Mouse (Mus musculus) olfactory bulb, adult 2 months (tissue): ENCODE measurements around the gene Fam57a. TPM values are rescaled to one million over a fixed set of nuclear protein-coding genes. Genes with fewer than 3 reads are reported as not detected.

Experiments used
- H3K27ac ChIP-seq: fragments of 200-500 bp; 2 replicates; pipeline ENCODE4 v1.5.1; 2012; ENCODE audit warnings: low read depth, low read length; ENCODE audit not compliant: insufficient read depth
- H3K4me1 ChIP-seq: fragments of 200-500 bp; 2 replicates; pipeline ENCODE4 v1.6.1; 2012; ENCODE audit warnings: low read length; ENCODE audit not compliant: control insufficient read depth, insufficient read depth
- H3K4me3 ChIP-seq: fragments of 200-500 bp; 2 replicates; pipeline ENCODE4 v1.5.1; 2012; ENCODE audit warnings: mild to moderate bottlenecking, low read depth, low read length, moderate library complexity; ENCODE audit not compliant: insufficient read depth
- CTCF ChIP-seq: fragments of 200-500 bp; IDR thresholded peaks from 2 replicates; pipeline ENCODE4 v1.5.1; 2012; ENCODE audit warnings: low read depth, mild to moderate bottlenecking, low read length, moderate library complexity; ENCODE audit not compliant: insufficient read depth
- POLR2A ChIP-seq: fragments of 200-500 bp; IDR thresholded peaks from 2 replicates; pipeline ENCODE4 v1.6.1; 2012; ENCODE audit warnings: mild to moderate bottlenecking, low read depth, low read length, moderate library complexity; ENCODE audit not compliant: insufficient read depth
- WGBS: fragments of 180-500 bp; shearing (Covaris S2); methylation state at CpG from one replicate; pipeline ENCODE4 v1.1.7; 2018; 5-methylcytosine and 5-hydroxymethylcytosine counted together
- polyA plus RNA-seq: library from polyadenylated mRNA; stranded (reverse); fragments of >200 nt; gene quantifications from 2 replicates; pipeline ENCODE4 v1.2.4, GENCODE M21; 2012; ENCODE audit warnings: low replicate concordance; ENCODE audit not compliant: missing spikeins, insufficient read depth, insufficient read length

Gene Fam57a
- polyA plus RNA-seq, 1 experiment = not detected

DNA sequence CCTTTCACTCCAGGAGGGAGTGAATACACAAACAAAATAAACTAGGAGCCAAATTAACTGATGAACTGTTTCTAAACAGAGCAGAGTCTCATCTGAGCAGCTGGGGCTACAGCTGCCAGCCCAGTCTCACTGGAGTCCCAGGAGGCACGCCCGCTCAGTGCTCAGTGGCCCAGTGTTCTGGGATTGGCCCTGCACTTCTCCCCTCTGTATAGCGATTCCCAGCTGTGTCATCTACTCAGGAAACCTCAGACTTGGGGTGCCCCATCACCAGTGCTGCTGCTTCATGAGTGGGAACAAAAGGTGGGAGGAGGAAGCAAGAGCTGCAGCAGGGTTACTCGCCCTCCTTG lies 74.4 kb downstream of the Fam57a start:
- Histone ChIP-seq H3K4me1 (peaks cover 31% of the 10 kb centered on the region), H3K4me3 (no peak overlapping the region), H3K27ac (no peak overlapping the region)
- WGBS = 47% methylated on average over 4 of the region's 4 CpGs
- TF ChIP-seq CTCF (no peak), POLR2A (no peak)

- no peak overlapping the region for H3K4me3 ChIP-seq
- peaks cover 38% of the 10 kb centered on the region for H3K4me1 ChIP-seq
- 38% methylated on average over 4 of the region's 4 CpGs for WGBS
- H3K27ac ChIP-seq = no peak overlapping the region
- TF ChIP-seq CTCF (no peak), POLR2A (no peak)
These were observed 76.0 kb downstream of the Fam57a start for GRCm38 (mm10) chr11:76255431-76256001.

- 74% methylated on average over 5 of the region's 5 CpGs for WGBS
- Histone ChIP-seq H3K4me1 (peaks cover 44% of the 10 kb centered on the region), H3K4me3 (no peak overlapping the region), H3K27ac (no peak overlapping the region)
- TF ChIP-seq POLR2A = no peak
- TF ChIP-seq CTCF = no peak
These were observed 76.7 kb downstream of the Fam57a start for GRCm38 (mm10) chr11:76256129-76256528.

GRCm38 (mm10) chr11:76257386-76257785 lies 77.9 kb downstream of the Fam57a start:
- no peak overlapping the region for H3K27ac ChIP-seq
- H3K4me3 ChIP-seq = no peak overlapping the region
- no peak for TF ChIP-seq CTCF
- no peak for TF ChIP-seq POLR2A
- H3K4me1 ChIP-seq = peaks cover 44% of the 10 kb centered on the region
- 75% methylated on average over 4 of the region's 4 CpGs for WGBS

- WGBS = 78% methylated on average over 6 of the region's 6 CpGs
- no peak for TF ChIP-seq POLR2A
- no peak for TF ChIP-seq CTCF
- H3K4me3 ChIP-seq = no peak overlapping the region
These were observed 79.0 kb downstream of the Fam57a start for GRCm38 (mm10) chr11:76258511-76258910.

DNA sequence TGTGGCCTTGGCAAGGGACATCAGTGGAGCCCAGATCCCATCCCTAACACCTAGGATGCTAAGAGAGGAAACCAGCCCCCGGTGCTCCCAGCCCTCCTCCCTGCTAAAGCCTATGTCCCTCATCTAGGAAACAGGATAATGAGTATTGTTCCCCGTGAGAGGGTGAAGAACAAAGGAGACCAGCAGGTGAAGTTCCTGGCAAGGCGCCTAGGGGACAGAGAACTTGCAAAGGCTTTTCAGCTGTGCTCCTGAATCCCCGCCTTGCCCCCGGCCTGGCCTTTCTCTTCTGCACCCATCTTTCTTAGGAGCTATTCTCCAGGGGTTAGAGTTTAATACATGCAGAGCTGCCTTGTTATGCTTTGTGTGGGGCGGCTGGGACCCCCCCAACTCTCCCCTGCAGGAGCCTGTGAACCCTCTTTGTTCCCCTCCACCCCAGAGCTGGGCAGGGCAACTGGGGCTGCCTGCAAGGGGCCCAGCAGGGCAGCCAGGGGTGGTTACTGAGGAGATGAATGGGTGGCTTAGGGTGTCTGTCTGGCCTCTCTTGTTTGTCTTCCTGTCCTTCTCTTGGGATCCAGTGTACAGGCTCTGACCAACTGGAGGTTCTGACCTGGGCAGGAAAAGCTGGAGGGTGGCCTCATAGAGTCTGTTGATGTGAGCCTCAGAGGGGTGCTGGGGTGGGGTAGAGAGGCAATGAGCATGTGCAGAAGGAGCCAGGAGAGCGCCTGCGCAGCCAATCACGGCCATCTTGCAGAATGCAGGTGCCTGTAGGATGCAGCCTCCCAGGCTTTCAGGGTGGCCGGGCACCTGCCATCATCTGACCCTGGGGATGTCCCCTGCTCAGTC lies 81.0 kb downstream of the Fam57a start:
- WGBS = 65% methylated on average over 10 of the region's 10 CpGs
- H3K4me1 ChIP-seq = peaks cover 39% of the 10 kb centered on the region
- no peak for TF ChIP-seq POLR2A
- TF ChIP-seq CTCF = no peak
- H3K4me3 ChIP-seq = no peak overlapping the region
- no peak overlapping the region for H3K27ac ChIP-seq

More at GRCm38 (mm10) chr11:76258511-76258910, 79.0 kb downstream of the Fam57a start:
- Histone ChIP-seq H3K4me1 (peaks cover 48% of the 10 kb centered on the region), H3K27ac (no peak overlapping the region)

DNA sequence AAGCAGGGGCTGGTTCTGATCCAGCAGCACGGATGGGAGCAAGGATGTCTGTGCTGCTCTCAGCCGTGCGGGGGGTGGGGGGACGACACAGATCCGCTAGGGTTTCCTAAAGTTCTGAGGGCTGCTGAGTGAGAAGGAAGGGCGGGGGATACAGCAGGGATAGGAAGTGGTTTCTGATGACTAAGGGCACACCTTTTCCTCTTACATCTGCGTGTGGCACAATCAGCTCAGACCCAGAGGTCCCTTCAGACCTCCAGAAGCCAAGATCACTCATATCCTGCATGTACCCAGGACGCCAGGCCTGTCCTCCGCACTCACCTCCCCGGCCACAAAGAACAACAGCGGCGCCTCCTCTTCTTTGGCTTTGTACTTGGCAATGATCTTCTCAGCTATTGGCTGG lies 81.8 kb downstream of the Fam57a start:
- H3K4me3 ChIP-seq = no peak overlapping the region
- TF ChIP-seq POLR2A (no peak), CTCF (no peak)
- H3K4me1 ChIP-seq = peaks cover 36% of the 10 kb centered on the region
- no peak overlapping the region for H3K27ac ChIP-seq
- 79% methylated on average over 12 of the region's 12 CpGs for WGBS

- H3K4me3 ChIP-seq = no peak overlapping the region
- no peak for TF ChIP-seq CTCF
- 38% methylated on average over 19 of the region's 19 CpGs for WGBS
- peaks cover 22% of the 10 kb centered on the region for H3K4me1 ChIP-seq
- H3K27ac ChIP-seq = no peak overlapping the region
These were observed 83.3 kb downstream of the Fam57a start for GRCm38 (mm10) chr11:76262611-76263351.

Other genes with a start within 250 kb of the Fam57a start
- gene Rph3al, start 241.2 kb upstream of the Fam57a start, polyA plus RNA-seq = not detected in 2 replicates
- gene 1700016K19Rik, start 179.8 kb upstream of the Fam57a start, polyA plus RNA-seq = not detected in 2 replicates
- not detected in 2 replicates for gene Rflnb, start 151.9 kb upstream of the Fam57a start, polyA plus RNA-seq
- gene Vps53, start within 50 bp of the Fam57a start, polyA plus RNA-seq = not detected in 2 replicates
- not detected in 2 replicates for gene Dbil5, start 37.9 kb downstream of the Fam57a start, polyA plus RNA-seq
- not detected in 2 replicates for gene Gemin4, start 38.0 kb downstream of the Fam57a start, polyA plus RNA-seq
- not detected in 2 replicates for gene Mrm3, start 64.0 kb downstream of the Fam57a start, polyA plus RNA-seq
- gene Glod4, start 64.1 kb downstream of the Fam57a start, polyA plus RNA-seq = not detected in 2 replicates
- gene Nxn, start 219.5 kb downstream of the Fam57a start, polyA plus RNA-seq = not detected in 2 replicates
- not detected in 2 replicates for gene Timm22, start 227.3 kb downstream of the Fam57a start, polyA plus RNA-seq